Mouse (Mus musculus) liver, postnatal 0 days (tissue): ENCODE measurements around the gene Ndc1.

ENCODE experiments used
- CTCF ChIP-seq: sonication (generic); IDR thresholded peaks from 2 replicates; pipeline ENCODE4 v1.5.1; 2016; ENCODE audit warnings: antibody characterized with exemption, low read depth
- EP300 ChIP-seq: IDR thresholded peaks from 2 replicates; pipeline ENCODE4 v1.6.1; 2016; ENCODE audit warnings: antibody characterized with exemption, low read depth, mild to moderate bottlenecking

GRCm38 (mm10) chr4:107348529-107349310 lies 18.9 kb upstream of the Ndc1 start:
- no peak for TF ChIP-seq CTCF
- no peak for TF ChIP-seq EP300
